Mouse (Mus musculus) adrenal gland, adult 8-10 months (tissue): Measurements from ENCODE around the gene Slc16a8. TPM values are rescaled to one million over a fixed set of nuclear protein-coding genes. Genes with fewer than 3 reads are reported as not detected.
A peak's percentile ranks its signal among the peaks of the same experiment; 100 is the strongest.
"Not testable (repeated sequence)": the region's sequence is repeated elsewhere in the genome, so short reads cannot be mapped to it uniquely, and the experiment has no call there.

Experiments used
- DNase-seq: peaks from one replicate; pipeline ENCODE4 v3.0.0; 2022
- total RNA-seq, 4 experiments: library from RNA; stranded (reverse); gene quantifications; 2 replicates each; pipeline ENCODE4 v1.2.4; 2022

The Slc16a8 gene
- total RNA-seq, 4 experiments from 2014 or later: not detected

GRCm38 (mm10) chr15:79262786-79263309 is 8.3 kb upstream of the Slc16a8 start:
- DNase-seq: no peak

- DNase-seq: no peak
Measured at GRCm38 (mm10) chr15:79262375-79262774, 7.8 kb upstream of the Slc16a8 start.

GRCm38 (mm10) chr15:79261757-79262156 is 7.2 kb upstream of the Slc16a8 start:
- no peak for DNase-seq

- DNase-seq: no peak
Measured at GRCm38 (mm10) chr15:79261095-79261725, 6.6 kb upstream of the Slc16a8 start.

- no peak for DNase-seq
Measured at GRCm38 (mm10) chr15:79258521-79258920, 4.0 kb upstream of the Slc16a8 start.

- DNase-seq: no peak
Measured at GRCm38 (mm10) chr15:79252580-79252979, 2.0 kb downstream of the Slc16a8 start.

- DNase-seq: no peak
Measured at GRCm38 (mm10) chr15:79251781-79252491, 2.6 kb downstream of the Slc16a8 start.

- DNase-seq: no peak
Measured at GRCm38 (mm10) chr15:79251168-79251567, 3.4 kb downstream of the Slc16a8 start.

- no peak for DNase-seq
Measured at GRCm38 (mm10) chr15:79250236-79250635, 4.3 kb downstream of the Slc16a8 start.

- no peak for DNase-seq
Measured at GRCm38 (mm10) chr15:79245321-79245720, 9.2 kb downstream of the Slc16a8 start.

GRCm38 (mm10) chr15:79244071-79244893 is 10.3 kb downstream of the Slc16a8 start:
- DNase-seq: peak; percentile 61

- DNase-seq: peak; percentile 95
Measured at GRCm38 (mm10) chr15:79243234-79244042, 11.1 kb downstream of the Slc16a8 start.

- no peak for DNase-seq
Measured at GRCm38 (mm10) chr15:79242574-79243233, 11.9 kb downstream of the Slc16a8 start.

GRCm38 (mm10) chr15:79238036-79238435 is 16.5 kb downstream of the Slc16a8 start:
- DNase-seq: no peak

- no peak for DNase-seq
Measured at GRCm38 (mm10) chr15:79235268-79235667, 19.3 kb downstream of the Slc16a8 start.

- peak; percentile 75 for DNase-seq
Measured at GRCm38 (mm10) chr15:79229058-79229821, 25.3 kb downstream of the Slc16a8 start, which contains the start of the genes Pick1 and Gm49486. Gene Pick1, plus strand, starts transcription at chr15:79229173. Gene Gm49486, plus strand, starts transcription at chr15:79229391.

GRCm38 (mm10) chr15:79225780-79226179 is 28.8 kb downstream of the Slc16a8 start:
- not testable (repeated sequence) for DNase-seq

GRCm38 (mm10) chr15:79224685-79225084 is 29.9 kb downstream of the Slc16a8 start:
- DNase-seq: peak; percentile 79

- DNase-seq: no peak
Measured at GRCm38 (mm10) chr15:79223641-79224040, 30.9 kb downstream of the Slc16a8 start.

- no peak for DNase-seq
Measured at GRCm38 (mm10) chr15:79219572-79219971, 35.0 kb downstream of the Slc16a8 start.

- no peak for DNase-seq
Measured at GRCm38 (mm10) chr15:79216191-79216590, 38.4 kb downstream of the Slc16a8 start.
